In the genomic region with DNA sequence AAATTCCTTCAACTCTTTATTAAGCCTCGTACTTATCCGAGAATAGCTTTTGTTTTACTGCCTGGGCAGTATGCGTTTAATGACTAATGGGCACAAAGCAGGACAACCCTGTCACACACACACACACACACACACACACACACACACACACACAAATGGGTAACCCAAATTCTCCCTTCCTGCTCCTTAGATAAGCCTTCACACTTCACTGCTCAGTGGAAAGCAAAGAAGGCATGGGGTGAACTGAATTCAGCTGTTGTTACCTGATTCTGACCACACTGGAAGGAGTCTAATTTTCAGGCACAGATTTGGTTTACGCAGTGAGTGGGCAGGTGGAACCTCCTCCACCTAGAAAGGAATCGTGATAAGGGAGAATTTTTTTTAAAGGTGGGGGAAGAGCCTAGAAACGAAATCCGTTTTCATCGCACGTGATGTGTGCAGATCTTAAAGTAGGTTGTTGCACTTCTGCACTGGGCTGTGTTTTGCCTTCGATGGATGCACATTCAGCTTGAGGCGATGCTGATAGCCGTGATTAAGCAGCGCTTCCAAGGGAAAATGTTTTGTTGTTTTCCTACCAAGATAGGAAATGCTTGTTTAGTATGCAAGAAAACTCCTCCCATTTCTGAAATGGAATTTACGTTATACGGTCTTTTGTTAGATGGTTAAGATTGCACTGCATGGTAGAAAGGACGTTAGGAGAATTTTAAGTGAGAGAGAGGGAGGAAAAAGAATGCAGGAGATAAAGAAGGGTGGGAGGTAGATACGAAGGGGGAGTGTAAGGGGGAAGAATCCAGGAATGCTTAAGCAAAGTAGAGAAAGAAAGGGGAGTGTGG, we compare ENCODE assay signal across 9 mouse cellular contexts.
DNase-seq lines count a peak whose midpoint lies in the region; ATAC-seq lines count a peak whose summit lies in the region.
"Had no signal": no experiment of that assay in that cellular context is flagged by ENCODE, and none has a peak within 500 bp of the region (broad histone marks: within the 10 kb centered on the region; RNA-seq: fewer than 3 reads in every experiment).

No protein-coding gene starts in this region.

- peak overlapping the region; percentile 14 for H3K4me3 ChIP-seq in kidney, embryonic 15.5 days (replicated peaks)
- H3K4me3 ChIP-seq in forebrain, embryonic 13.5 days, result peak overlapping the region; percentile 23
- H3K4me3 ChIP-seq in midbrain, embryonic 13.5 days (replicated peaks), result peak overlapping the region; percentile 26
- H3K4me3 ChIP-seq: erythroblast, embryonic 14.5 days had no signal

- no peak for DNase-seq in kidney, adult 8-10 months
- DNase-seq in cerebellum, postnatal 25 days, result peak; percentile 31
- DNase-seq in kidney, postnatal 36 days, result no peak
- no peak for DNase-seq in layer of hippocampus, adult 9-10 months (ENCODE audit: low spot score)

- 38% methylated on average over 17 of the region's 17 CpGs for WGBS in kidney, embryonic 15.5 days
- 20% methylated on average over 17 of the region's 17 CpGs for WGBS in forebrain, embryonic 13.5 days
- 33% methylated on average over 17 of the region's 17 CpGs for WGBS in midbrain, embryonic 13.5 days

- ATAC-seq in kidney, embryonic 15.5 days (replicated peaks; ENCODE audit: low FRiP score), result peak; percentile 46; the same call in 1 of the 2 replicates
- ATAC-seq in forebrain, embryonic 13.5 days, result peak; percentile 29
- peak; percentile 55 for ATAC-seq in midbrain, embryonic 13.5 days
- no peak for ATAC-seq in inflammation-experienced regulatory T-cells, adult 6 months

- peak overlapping the region; percentile 50 for H3K4me2 ChIP-seq in kidney, embryonic 15.5 days
- peak overlapping the region; percentile 53 for H3K4me2 ChIP-seq in forebrain, embryonic 13.5 days
- H3K4me2 ChIP-seq in midbrain, embryonic 13.5 days (replicated peaks), result peak overlapping the region; percentile 52

- peaks cover 43% of the 10 kb centered on the region for H3K27me3 ChIP-seq in kidney, embryonic 15.5 days
- 0 out of 2 replicates have a peak, but pooled peaks cover 3% of the 10 kb centered on the region for H3K27me3 ChIP-seq in forebrain, embryonic 13.5 days
- H3K27me3 ChIP-seq in midbrain, embryonic 13.5 days, result peaks cover 3% of the 10 kb centered on the region; the same call in 1 of the 2 replicates

- no peaks in the 10 kb centered on the region for H3K9me3 ChIP-seq in kidney, embryonic 15.5 days (replicated peaks)
- H3K9me3 ChIP-seq in forebrain, embryonic 13.5 days (replicated peaks), result no peaks in the 10 kb centered on the region
- no peaks in the 10 kb centered on the region for H3K9me3 ChIP-seq in midbrain, embryonic 13.5 days

- no peaks in the 10 kb centered on the region for H3K36me3 ChIP-seq in kidney, embryonic 15.5 days
- H3K36me3 ChIP-seq in forebrain, embryonic 13.5 days (ENCODE audit: poor library complexity, severe bottlenecking), result no peaks in the 10 kb centered on the region
- no peaks in the 10 kb centered on the region for H3K36me3 ChIP-seq in midbrain, embryonic 13.5 days

- no peak overlapping the region for H3K27ac ChIP-seq in kidney, embryonic 15.5 days
- H3K27ac ChIP-seq in forebrain, embryonic 13.5 days, result no peak overlapping the region; the same call in 1 of the 2 replicates
- peak overlapping the region; percentile 71 for H3K27ac ChIP-seq in midbrain, embryonic 13.5 days

- 0 out of 2 replicates have a peak, but pooled peaks cover 6% of the 10 kb centered on the region for H3K4me1 ChIP-seq in kidney, embryonic 15.5 days
- H3K4me1 ChIP-seq in forebrain, embryonic 13.5 days, result no peaks in the 10 kb centered on the region
- 0 out of 2 replicates have a peak, but pooled peaks cover 14% of the 10 kb centered on the region for H3K4me1 ChIP-seq in midbrain, embryonic 13.5 days (replicated peaks)

- no peak overlapping the region for H3K9ac ChIP-seq in kidney, embryonic 15.5 days
- peak overlapping the region; percentile 45; the same call in 1 of the 2 replicates for H3K9ac ChIP-seq in forebrain, embryonic 13.5 days
- H3K9ac ChIP-seq in midbrain, embryonic 13.5 days (replicated peaks), result peak overlapping the region; percentile 50

Comparison
In these comparisons a context has a peak if more than half of its experiments do, and no peak if none do; other contexts are left out.
1. DNase-seq: peak in cerebellum, postnatal 25 days (2 of 2); none in kidney, adult 8-10 months (0 of 2), kidney, postnatal 36 days (0 of 2) and layer of hippocampus, adult 9-10 months (single experiment).
2. Peak in every context shown above with its lines, with median percentiles within 50 percentile points of each other: H3K4me2 ChIP-seq and H3K4me3 ChIP-seq.